Mouse (Mus musculus): Measurements from ENCODE around the gene Dennd1a.

- TF ChIP-seq CTCF (IDR thresholded peaks at IDR 0.05; ENCODE audit: control insufficient read depth, insufficient read depth, insufficient read length), result no peak
- TF ChIP-seq MAX (IDR thresholded peaks at IDR 0.05), result no peak
- no peak for TF ChIP-seq USF1 (IDR thresholded peaks at IDR 0.05; ENCODE audit: low read depth)
- TF ChIP-seq MYOD1 (IDR thresholded peaks at IDR 0.05; ENCODE audit: control insufficient read depth, insufficient read length, low read depth), result no peak
- no peak for TF ChIP-seq CEBPB (IDR thresholded peaks at IDR 0.05; ENCODE audit: low read depth)
- TF ChIP-seq FOSL1 (IDR thresholded peaks at IDR 0.05; ENCODE audit: insufficient read depth, low read length, poor library complexity, severe bottlenecking), result no peak
These were observed 49.6 kb downstream of the Dennd1a start for GRCm38 (mm10) chr2:38237616-38238015.

Data from C2C12 (cell line).